Mouse (Mus musculus) Patski (cell line): ENCODE data around the gene Drc7. TPM values are rescaled to one million over a fixed set of nuclear protein-coding genes. Genes with fewer than 3 reads are reported as not detected.
"Not testable (repeated sequence)": the region's sequence is repeated elsewhere in the genome, so short reads cannot be mapped to it uniquely, and the experiment has no call there.

Source experiments
- ATAC-seq: fragments of 100-300 bp; one replicate; pipeline ENCODE4 v1.8.0; 2021
- CTCF ChIA-PET: fragments of 350-600 bp; sonication (Branson Sonifier 250); formaldehyde crosslinking; loops from one replicate; lab custom pipeline; 2022; ENCODE audit warnings: inconsistent platforms; lab: Charles Lee
- POLR2A ChIA-PET: fragments of 350-600 bp; sonication (Branson Sonifier 250); formaldehyde crosslinking; loops from one replicate; lab custom pipeline; 2022; ENCODE audit warnings: antibody characterized with exemption, inconsistent platforms; lab: Charles Lee
- DNase-seq: peaks from one replicate; pipeline ENCODE4 v3.0.0-alpha.2; 2011; ENCODE audit warnings: low read depth, low spot score
- H3K27me3 ChIP-seq: fragments of 371-371 bp; one replicate; pipeline ENCODE4 v1.5.1; 2021
- CTCF ChIP-seq: fragments of 100-300 bp; IDR thresholded peaks from one replicate; pipeline ENCODE4 v1.5.1; 2021
- in situ Hi-C: fragments of 300-500 bp; cut with MboI; formaldehyde crosslinking; loops from 3 replicates; pipeline ENCODE4 v1.11.1; 2018; ENCODE audit warnings: low pct_unique_long_range_greater_than_20kb, mixed read lengths
- polyA plus RNA-seq: library from polyadenylated mRNA; unstranded; gene quantifications from one replicate; pipeline ENCODE4 v1.2.3, GENCODE M21; 2021

Gene Drc7
- polyA plus RNA-seq, 1 experiment from 2014 or later, result 0.33 TPM

DNA sequence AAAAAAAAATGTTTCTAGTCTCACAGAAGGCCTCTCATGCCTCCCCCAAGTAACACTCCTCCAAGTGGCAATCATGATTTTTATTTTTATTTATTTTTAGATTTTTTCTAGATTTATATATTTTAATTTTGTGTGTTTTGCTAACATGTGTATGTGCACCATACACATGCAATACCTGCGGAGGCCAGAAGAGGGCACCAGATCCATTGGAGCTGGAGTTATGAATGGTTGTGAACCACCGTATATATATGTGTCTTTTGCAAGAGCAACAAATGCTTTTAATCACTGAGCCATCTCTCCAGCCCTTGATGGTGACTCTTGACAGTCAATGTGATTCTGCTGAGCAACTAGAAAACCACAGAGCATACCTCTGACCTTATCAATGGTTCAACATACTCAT, 29.5 kb upstream of the Drc7 start:
- CTCF ChIA-PET, result interaction anchor here (1.1 to 1.7 kb wide), 2 partner anchors 75 to 109 kb away, joined by 3 to 5 read pairs; no protein-coding TSS in a partner anchor
- ATAC-seq, result no peak
- DNase-seq, result no peak
- POLR2A ChIA-PET, result no interaction called here
- no peaks in the 10 kb centered on the region for H3K27me3 ChIP-seq
- no peak for TF ChIP-seq CTCF
- in situ Hi-C loops, result loop anchor here (10.0 kb wide), 1 partner anchor 179 kb away; the partner anchor contains the start of gene Kifc3

GRCm38 (mm10) chr8:95028391-95028790, 26.5 kb upstream of the Drc7 start:
- ATAC-seq, H3K27me3 ChIP-seq, CTCF ChIA-PET, DNase-seq: not testable (repeated sequence)
- POLR2A ChIA-PET, result interaction anchor here (0.6 kb wide), 1 partner anchor 10 kb away, joined by 3 read pairs; no protein-coding TSS in a partner anchor
- in situ Hi-C loops, result loop anchor here (10.0 kb wide), 1 partner anchor 176 kb away; the partner anchor contains the start of gene Kifc3

- CTCF ChIA-PET, result no interaction called here
- TF ChIP-seq CTCF, result no peak
- no peak for DNase-seq
- no peaks in the 10 kb centered on the region for H3K27me3 ChIP-seq
- no peak for ATAC-seq
- in situ Hi-C loops, result loop anchor here (5.0 kb wide), 1 partner anchor 35 kb away; no protein-coding TSS in a partner anchor
- POLR2A ChIA-PET, result no interaction called here
These were observed 17.6 kb upstream of the Drc7 start for GRCm38 (mm10) chr8:95037106-95037925.

DNA sequence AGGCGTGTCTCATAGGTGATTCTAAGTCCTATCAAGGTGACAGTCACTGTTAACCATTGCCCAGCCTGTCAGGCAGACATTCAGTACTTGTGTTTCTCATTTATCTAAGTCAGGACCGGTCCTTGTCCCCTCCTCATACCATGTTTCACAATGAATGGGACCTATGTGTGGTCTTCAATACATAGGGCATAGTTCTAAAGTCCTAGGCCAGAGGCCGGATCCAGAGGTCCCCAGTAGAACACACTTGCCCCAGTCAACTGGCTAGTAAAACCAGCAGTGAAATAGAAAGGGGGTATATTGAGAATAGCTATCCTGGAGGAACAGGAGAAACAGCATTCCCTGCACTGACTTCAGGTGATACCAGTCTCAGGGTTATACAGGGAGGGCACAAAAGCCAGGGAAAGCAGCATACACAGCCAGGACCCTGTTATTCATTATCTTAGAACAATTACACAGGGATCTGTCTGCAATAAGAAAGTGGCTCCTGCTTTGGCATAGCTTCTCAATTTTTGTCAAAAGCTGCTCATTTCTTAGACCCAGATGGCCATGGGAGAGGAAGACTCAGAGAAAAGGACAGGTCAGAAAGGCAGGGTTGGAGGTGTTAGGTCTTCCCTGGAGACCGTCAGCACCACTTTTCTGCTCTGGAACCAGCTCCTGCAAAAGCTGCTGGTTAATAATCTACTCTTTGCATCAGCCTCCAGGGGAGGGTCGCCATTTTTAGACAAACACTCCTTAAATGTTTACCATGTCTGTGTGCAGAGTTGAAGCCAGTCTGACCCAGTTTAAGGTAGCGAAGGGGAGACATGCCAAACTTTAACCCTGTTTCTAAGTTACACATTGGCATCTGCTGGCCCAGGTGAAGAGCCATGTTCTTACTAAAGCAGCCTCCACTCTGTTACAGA, 12.8 kb upstream of the Drc7 start:
- in situ Hi-C loops, result no loop called here
- DNase-seq (no peak), ATAC-seq (no peak)
- ChIA-PET POLR2A (no interaction called here), CTCF (no interaction called here)
- no peak for TF ChIP-seq CTCF
- no peaks in the 10 kb centered on the region for H3K27me3 ChIP-seq

GRCm38 (mm10) chr8:95044811-95045210, 10.1 kb upstream of the Drc7 start:
- no peak for DNase-seq
- no peaks in the 10 kb centered on the region for H3K27me3 ChIP-seq
- in situ Hi-C loops, result no loop called here
- ATAC-seq, result no peak
- TF ChIP-seq CTCF, result no peak
- POLR2A ChIA-PET, result no interaction called here
- CTCF ChIA-PET, result no interaction called here

GRCm38 (mm10) chr8:95046982-95047381, 7.9 kb upstream of the Drc7 start:
- no peak for TF ChIP-seq CTCF
- no peak for ATAC-seq
- POLR2A ChIA-PET, result no interaction called here
- no peak for DNase-seq
- no peaks in the 10 kb centered on the region for H3K27me3 ChIP-seq
- CTCF ChIA-PET, result interaction anchor here (1.0 to 1.4 kb wide), 2 partner anchors 9 to 11 kb away, joined by 3 read pairs; no protein-coding TSS in a partner anchor
- in situ Hi-C loops, result no loop called here

GRCm38 (mm10) chr8:95047884-95048680, 6.8 kb upstream of the Drc7 start:
- CTCF ChIA-PET, result no interaction called here
- no peaks in the 10 kb centered on the region for H3K27me3 ChIP-seq
- POLR2A ChIA-PET, result interaction anchor here (0.7 kb wide), 1 partner anchor 81 kb away, joined by 4 read pairs; no protein-coding TSS in a partner anchor
- no peak for TF ChIP-seq CTCF
- DNase-seq (no peak), ATAC-seq (no peak)
- in situ Hi-C loops, result no loop called here

DNA sequence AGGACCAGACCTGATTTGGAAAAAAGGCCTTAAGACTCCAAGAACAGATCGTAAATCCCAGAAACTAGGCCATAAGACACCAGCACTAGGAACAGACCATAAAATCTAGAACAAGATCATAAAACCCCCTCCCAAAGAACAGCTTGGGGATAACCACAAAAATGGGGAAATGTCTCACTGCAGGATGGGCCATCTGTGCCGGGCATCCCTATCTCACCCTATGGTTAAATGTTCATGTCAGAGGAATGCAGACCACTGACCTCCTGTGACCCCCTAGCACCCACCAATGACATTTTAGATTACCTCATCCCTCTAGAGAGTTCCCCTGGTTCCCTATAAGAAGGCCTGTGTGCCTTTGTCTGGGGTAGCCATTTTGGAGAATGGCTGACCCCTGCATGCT, 5.3 kb upstream of the Drc7 start:
- peaks cover 6% of the 10 kb centered on the region for H3K27me3 ChIP-seq
- in situ Hi-C loops, result no loop called here
- ATAC-seq (no peak), DNase-seq (no peak)
- CTCF ChIA-PET, result interaction anchor here (1.5 kb wide), 1 partner anchor 13 kb away, joined by 3 read pairs; no protein-coding TSS in a partner anchor
- POLR2A ChIA-PET, result no interaction called here
- TF ChIP-seq CTCF, result no peak

DNA sequence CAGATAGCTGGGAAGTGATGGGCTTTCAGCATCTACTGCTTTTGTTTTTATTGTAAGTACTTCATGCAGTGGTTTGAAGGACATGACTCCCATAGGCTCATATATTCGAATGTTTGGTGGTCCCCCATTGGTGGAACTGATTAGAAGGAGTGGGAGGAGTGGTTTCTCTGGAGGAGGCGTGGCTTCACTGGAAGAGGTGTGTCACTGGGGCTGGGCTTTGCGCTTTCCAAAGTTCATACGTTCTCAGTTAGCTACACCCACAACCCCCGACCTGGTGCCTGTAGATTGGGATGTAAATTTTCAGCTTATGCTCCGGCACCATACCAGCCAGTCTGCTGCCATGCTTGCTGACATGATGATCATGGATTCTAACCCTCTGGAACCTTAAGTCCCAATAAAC, 465 bp upstream of the Drc7 start:
- no peak for TF ChIP-seq CTCF
- ATAC-seq, result no peak
- no peak for DNase-seq
- ChIA-PET CTCF (interaction anchor here (2.1 kb wide), 1 partner anchor 10 kb away, joined by 7 read pairs; no protein-coding TSS in a partner anchor), POLR2A (interaction anchor here (0.8 kb wide), 1 partner anchor 38 kb away, joined by 5 read pairs; no protein-coding TSS in a partner anchor)
- peaks cover 6% of the 10 kb centered on the region for H3K27me3 ChIP-seq
- in situ Hi-C loops, result no loop called here
